Mouse (Mus musculus): ENCODE data around the gene Psmd3. TPM values are rescaled to one million over a fixed set of nuclear protein-coding genes. Genes with fewer than 3 reads are reported as not detected.
"Not testable (repeated sequence)": the region's sequence is repeated elsewhere in the genome, so short reads cannot be mapped to it uniquely, and the experiment has no call there.

Psmd3 gene
- polyA plus RNA-seq, 1 experiment from 2014 or later, result 165 TPM

DNA sequence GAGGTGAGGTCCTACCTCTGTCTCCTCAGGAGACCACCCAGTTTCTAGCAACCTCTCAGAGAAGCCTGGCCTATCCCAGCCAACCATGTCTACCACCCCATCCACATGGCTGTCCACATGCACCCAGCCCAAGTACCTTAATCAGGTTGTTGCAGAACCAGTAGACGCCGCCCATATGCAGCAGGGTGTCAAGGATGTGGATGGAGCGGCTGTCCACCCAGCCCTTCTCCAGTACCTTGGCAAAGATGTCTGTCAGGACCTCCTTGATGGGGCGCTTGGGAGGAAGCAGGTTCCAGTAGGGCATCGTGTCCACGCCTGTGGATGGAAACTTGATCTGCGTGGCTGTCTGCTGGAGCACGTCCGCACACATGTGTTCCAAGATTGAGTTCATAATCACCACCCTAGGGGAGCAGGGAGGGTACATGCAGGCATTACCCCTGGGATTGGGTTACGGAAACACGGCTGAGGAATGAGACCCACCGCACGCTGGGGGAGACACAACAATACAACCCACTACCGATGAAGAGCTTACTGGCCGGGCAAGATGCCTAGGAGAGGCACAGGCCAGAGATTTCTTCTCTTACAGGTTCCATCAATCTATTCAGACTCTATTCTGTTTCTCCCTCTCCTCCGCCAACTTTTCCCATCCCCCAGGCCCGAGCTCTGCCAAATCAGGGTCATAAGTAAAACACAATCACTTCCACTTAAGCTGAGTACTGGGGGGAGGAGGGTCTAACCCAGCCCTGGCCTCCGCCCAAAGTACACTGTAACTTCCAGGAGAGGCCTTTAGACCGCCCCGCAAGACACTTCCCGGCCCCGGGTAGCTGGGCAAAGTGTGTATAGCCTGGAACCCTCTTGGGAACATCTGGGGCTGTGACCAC, 25.3 kb downstream of the Psmd3 start:
- 0 out of 2 replicates have a peak overlapping the region, but pooled peaks have one; percentile 42 for H3K9ac ChIP-seq
- no peak overlapping the region for H3K4me3 ChIP-seq
- ATAC-seq (ENCODE audit: extremely low read depth, insufficient number of reproducible peaks, low FRiP score, low TSS enrichment), result no peak
- H3K4me1 ChIP-seq, result peaks cover 43% of the 10 kb centered on the region
- H3K27me3 ChIP-seq (replicated peaks), result no peaks in the 10 kb centered on the region; the same call in 1 of the 2 replicates
- 82% methylated on average over 22 of the region's 22 CpGs for WGBS
- H3K9me3 ChIP-seq, result no peaks in the 10 kb centered on the region
- no peak overlapping the region for H3K4me2 ChIP-seq
- peak overlapping the region; percentile 77 for H3K27ac ChIP-seq (replicated peaks)
- peaks cover 73% of the 10 kb centered on the region for H3K36me3 ChIP-seq

- Histone ChIP-seq H3K9ac (peak overlapping the region; percentile 42; the same call in 1 of the 2 replicates), H3K36me3 (peaks cover 81% of the 10 kb centered on the region)
- no peak for ATAC-seq (ENCODE audit: extremely low read depth, insufficient number of reproducible peaks, low FRiP score, low TSS enrichment)
These were observed 26.1 kb downstream of the Psmd3 start for GRCm38 (mm10) chr11:98708282-98708956.

DNA sequence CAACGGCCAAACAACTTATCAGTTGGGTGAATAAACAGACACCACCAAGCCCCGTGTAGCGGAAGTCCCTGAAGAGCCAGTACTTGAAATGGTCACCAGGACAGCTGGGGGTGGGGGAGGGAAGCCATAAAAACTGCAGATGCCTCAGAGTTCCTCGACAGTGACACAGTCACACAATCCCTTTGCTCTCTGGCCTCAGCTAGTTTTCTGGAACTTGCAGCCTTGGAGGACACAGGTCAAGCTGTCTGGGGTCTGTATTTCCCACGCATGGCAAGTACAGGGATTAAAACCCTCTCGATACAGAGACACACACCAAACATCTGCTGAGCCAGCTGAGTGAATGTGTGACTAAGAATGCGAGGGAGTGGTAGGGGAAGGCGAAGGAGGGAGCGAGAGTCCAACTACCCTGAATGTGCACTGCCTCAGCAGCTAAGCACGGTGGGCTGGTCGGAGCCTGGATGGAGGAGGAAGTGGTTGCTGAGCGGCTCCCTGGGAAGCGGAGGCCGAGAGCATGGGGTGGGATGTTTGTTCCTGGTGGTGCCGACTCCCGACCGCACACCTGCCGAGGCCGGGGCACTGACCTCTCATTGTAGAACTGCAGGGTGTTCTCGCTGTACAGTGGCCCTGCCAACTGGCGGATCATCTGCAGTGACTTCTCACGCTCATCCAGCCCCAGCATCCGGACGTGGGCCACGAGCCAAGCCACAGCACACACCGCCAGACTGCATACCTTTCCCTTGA, 26.8 kb downstream of the Psmd3 start:
- H3K4me2 ChIP-seq, result no peak overlapping the region
- H3K9ac ChIP-seq, result peak overlapping the region; percentile 42
- 64% methylated on average over 26 of the region's 26 CpGs for WGBS

More at GRCm38 (mm10) chr11:98708282-98708956, 26.1 kb downstream of the Psmd3 start:
- H3K4me3 ChIP-seq, result no peak overlapping the region
- H3K9me3 ChIP-seq, result no peaks in the 10 kb centered on the region
- peaks cover 43% of the 10 kb centered on the region for H3K4me1 ChIP-seq
- H3K4me2 ChIP-seq, result no peak overlapping the region
- peak overlapping the region; percentile 77 for H3K27ac ChIP-seq (replicated peaks)
- 78% methylated on average over 19 of the region's 19 CpGs for WGBS
- H3K27me3 ChIP-seq (replicated peaks), result no peaks in the 10 kb centered on the region

GRCm38 (mm10) chr11:98710416-98711045, 28.2 kb downstream of the Psmd3 start:
- Histone ChIP-seq H3K4me2 (no peak overlapping the region), H3K4me3 (no peak overlapping the region), H3K36me3 (peaks cover 84% of the 10 kb centered on the region), H3K27ac (replicated peaks) (peak overlapping the region; percentile 60), H3K4me1 (peaks cover 43% of the 10 kb centered on the region), H3K9me3 (no peaks in the 10 kb centered on the region), H3K9ac (no peak overlapping the region), H3K27me3 (replicated peaks) (no peaks in the 10 kb centered on the region)
- no peak; the same call in 1 of the 2 replicates for ATAC-seq (ENCODE audit: extremely low read depth, insufficient number of reproducible peaks, low FRiP score, low TSS enrichment)
- 44% methylated on average over 12 of the region's 12 CpGs for WGBS

More for the DNA sequence above, 26.8 kb downstream of the Psmd3 start:
- Histone ChIP-seq H3K27ac (replicated peaks) (peak overlapping the region; percentile 77), H3K27me3 (replicated peaks) (no peaks in the 10 kb centered on the region), H3K4me3 (no peak overlapping the region), H3K36me3 (peaks cover 84% of the 10 kb centered on the region), H3K9me3 (no peaks in the 10 kb centered on the region), H3K4me1 (peaks cover 43% of the 10 kb centered on the region)
- no peak for ATAC-seq (ENCODE audit: extremely low read depth, insufficient number of reproducible peaks, low FRiP score, low TSS enrichment)

DNA sequence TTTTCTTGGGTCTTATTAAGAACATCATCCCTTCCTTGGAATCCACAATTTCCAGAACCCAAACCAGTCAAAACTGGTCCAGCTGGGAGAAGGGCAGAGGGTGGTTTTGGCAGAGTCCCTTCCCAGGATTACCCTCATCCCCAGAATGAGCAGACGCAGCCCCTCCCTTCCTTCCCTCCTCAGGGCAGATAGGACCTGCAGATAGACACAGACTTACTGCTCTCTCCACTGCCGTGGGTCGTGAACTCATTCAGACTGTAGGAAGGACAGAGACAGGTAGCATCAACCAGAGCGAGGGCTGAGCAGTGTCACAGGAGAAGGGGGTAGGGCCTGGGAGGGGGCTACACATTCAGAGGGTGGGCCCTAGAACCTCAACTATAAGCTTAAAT, 28.7 kb downstream of the Psmd3 start:
- Histone ChIP-seq H3K4me2 (no peak overlapping the region), H3K9me3 (no peaks in the 10 kb centered on the region), H3K9ac (no peak overlapping the region), H3K27me3 (replicated peaks) (no peaks in the 10 kb centered on the region), H3K4me1 (peaks cover 43% of the 10 kb centered on the region), H3K4me3 (no peak overlapping the region), H3K27ac (replicated peaks) (peak overlapping the region; percentile 60), H3K36me3 (peaks cover 84% of the 10 kb centered on the region)
- WGBS, result 60% methylated on average over 4 of the region's 4 CpGs
- no peak for ATAC-seq (ENCODE audit: extremely low read depth, insufficient number of reproducible peaks, low FRiP score, low TSS enrichment)

GRCm38 (mm10) chr11:98712009-98712408, 29.7 kb downstream of the Psmd3 start:
- Histone ChIP-seq H3K4me1 (peaks cover 42% of the 10 kb centered on the region), H3K36me3 (peaks cover 84% of the 10 kb centered on the region)
- H3K9ac ChIP-seq; H3K4me3 ChIP-seq; ATAC-seq (ENCODE audit: extremely low read depth, insufficient number of reproducible peaks, low FRiP score, low TSS enrichment); H3K27ac ChIP-seq (replicated peaks); H3K27me3 ChIP-seq (replicated peaks); H3K4me2 ChIP-seq; H3K9me3 ChIP-seq: not testable (repeated sequence)
- 83% methylated on average over 6 of the region's 6 CpGs for WGBS

DNA sequence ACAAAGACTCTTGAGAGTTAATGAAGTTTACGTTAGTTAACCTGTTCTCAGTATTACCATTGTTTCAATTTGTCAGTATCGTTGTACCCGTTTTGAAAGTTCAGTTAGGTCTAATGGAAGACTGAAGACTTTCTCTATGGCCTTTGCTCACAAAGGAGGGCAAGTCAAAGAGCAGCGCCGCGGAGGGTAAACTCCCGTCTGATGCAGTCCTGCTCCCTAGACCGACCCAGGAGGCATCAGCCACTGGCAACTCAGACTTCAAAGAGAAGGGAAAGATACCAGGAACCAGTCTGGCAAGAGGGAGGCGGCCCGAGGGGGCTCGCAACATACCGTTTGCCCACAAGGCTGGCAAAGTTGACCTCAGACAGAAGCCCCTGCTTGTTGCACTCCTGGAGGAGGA, 31.3 kb downstream of the Psmd3 start:
- no peaks in the 10 kb centered on the region for H3K9me3 ChIP-seq
- WGBS, result 85% methylated on average over 12 of the region's 12 CpGs
- no peak for ATAC-seq (ENCODE audit: extremely low read depth, insufficient number of reproducible peaks, low FRiP score, low TSS enrichment)
- H3K27me3 ChIP-seq (replicated peaks), result no peaks in the 10 kb centered on the region
- peaks cover 87% of the 10 kb centered on the region for H3K36me3 ChIP-seq
- H3K4me3 ChIP-seq, result no peak overlapping the region
- H3K4me1 ChIP-seq, result peaks cover 35% of the 10 kb centered on the region
- no peak overlapping the region for H3K27ac ChIP-seq (replicated peaks)
- no peak overlapping the region for H3K4me2 ChIP-seq
- no peak overlapping the region for H3K9ac ChIP-seq

GRCm38 (mm10) chr11:98715946-98716345, 33.6 kb downstream of the Psmd3 start:
- no peak for ATAC-seq (ENCODE audit: extremely low read depth, insufficient number of reproducible peaks, low FRiP score, low TSS enrichment)
- Histone ChIP-seq H3K9ac (no peak overlapping the region), H3K4me3 (no peak overlapping the region), H3K4me1 (peaks cover 21% of the 10 kb centered on the region), H3K4me2 (no peak overlapping the region), H3K36me3 (peaks cover 71% of the 10 kb centered on the region), H3K9me3 (no peaks in the 10 kb centered on the region), H3K27me3 (replicated peaks) (no peaks in the 10 kb centered on the region), H3K27ac (replicated peaks) (no peak overlapping the region)
- WGBS, result 90% methylated on average over 9 of the region's 9 CpGs

DNA sequence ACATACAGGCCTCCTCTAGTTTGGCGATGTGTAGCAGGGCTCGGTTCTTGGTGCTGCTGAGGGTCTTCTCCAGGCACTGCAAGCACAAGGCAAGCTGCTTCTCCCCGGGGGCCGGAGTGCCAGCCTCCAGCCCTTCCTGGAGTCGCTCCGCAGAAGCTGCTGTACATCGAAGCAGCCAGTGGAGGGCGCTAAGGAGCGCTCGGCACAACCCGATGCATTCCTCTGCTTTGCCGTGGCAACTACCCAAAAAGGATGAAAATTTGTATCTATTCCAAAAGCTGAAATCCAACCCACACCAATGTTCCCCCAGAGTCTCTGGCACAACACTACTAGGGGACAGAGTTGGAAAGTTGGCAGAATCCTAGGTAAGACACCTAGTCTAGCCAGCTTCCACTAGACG, 35.5 kb downstream of the Psmd3 start:
- Histone ChIP-seq H3K9me3 (no peaks in the 10 kb centered on the region), H3K27ac (replicated peaks) (no peak overlapping the region), H3K4me3 (no peak overlapping the region), H3K4me2 (no peak overlapping the region), H3K36me3 (peaks cover 61% of the 10 kb centered on the region), H3K27me3 (replicated peaks) (no peaks in the 10 kb centered on the region), H3K9ac (no peak overlapping the region), H3K4me1 (peaks cover 35% of the 10 kb centered on the region)
- ATAC-seq (ENCODE audit: extremely low read depth, insufficient number of reproducible peaks, low FRiP score, low TSS enrichment), result no peak
- 20% methylated on average over 13 of the region's 13 CpGs for WGBS

DNA sequence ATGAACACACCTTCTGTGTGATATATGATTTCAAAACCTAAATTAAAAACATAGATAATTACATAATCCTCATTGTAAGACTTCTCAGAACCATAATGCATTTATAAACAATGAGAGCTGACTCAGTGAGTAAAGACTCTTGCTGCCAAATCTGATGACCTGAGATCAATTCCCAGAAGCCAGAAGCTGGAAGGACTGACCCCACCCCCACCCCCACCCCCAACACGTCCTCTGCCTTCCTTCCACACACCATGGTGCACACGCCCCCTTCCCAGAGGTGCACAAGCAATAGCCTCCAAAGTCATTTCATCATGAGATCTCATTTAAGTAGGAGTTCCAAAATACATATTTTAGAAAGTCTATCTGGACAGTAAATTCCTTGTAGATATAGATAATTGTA, 38.4 kb downstream of the Psmd3 start:
- Histone ChIP-seq H3K4me1 (peaks cover 35% of the 10 kb centered on the region), H3K4me2 (no peak overlapping the region), H3K9me3 (no peaks in the 10 kb centered on the region), H3K4me3 (no peak overlapping the region), H3K27ac (replicated peaks) (peak overlapping the region; percentile 78), H3K27me3 (replicated peaks) (no peaks in the 10 kb centered on the region), H3K9ac (no peak overlapping the region), H3K36me3 (peaks cover 53% of the 10 kb centered on the region)
- ATAC-seq (ENCODE audit: extremely low read depth, insufficient number of reproducible peaks, low FRiP score, low TSS enrichment), result no peak
- WGBS, result 56% methylated on average over 2 of the region's 2 CpGs

All from heart, embryonic 13.5 days (tissue).